Mouse (Mus musculus): Measurements from ENCODE around the gene Gm7879. TPM values are rescaled to one million over a fixed set of nuclear protein-coding genes. Genes with fewer than 3 reads are reported as not detected.
A peak's percentile ranks its signal among the peaks of the same experiment; 100 is the strongest.
"Not testable (repeated sequence)": the region's sequence is repeated elsewhere in the genome, so short reads cannot be mapped to it uniquely, and the experiment has no call there.

The Gm7879 gene
- total RNA-seq (2021): 1 to 10 TPM; 5.8 to 8.1 TPM
- long read RNA-seq, experiment 1, partial matches to known transcripts: 0 of 4 reads
- long read RNA-seq, experiment 1, other reads (novel, unspliced or antisense): 0 of 4 reads
- long read RNA-seq, experiment 2, partial matches to known transcripts: 0 of 1 reads
- long read RNA-seq, experiment 2, other reads (novel, unspliced or antisense): 0 of 1 reads

- intact Hi-C loops (cut with DNase I); DNase-seq: not testable (repeated sequence)
Observed at GRCm38 (mm10) chr5:43912844-43913243, at the start of gene Gm7879. Gene Gm7879, plus strand, starts transcription at chr5:43913144.

GRCm38 (mm10) chr5:43863642-43864041 is 49.3 kb upstream of the Gm7879 start:
- intact Hi-C loops (cut with DNase I): no loop called here
- no peak for DNase-seq

- intact Hi-C loops (cut with DNase I): no loop called here
- DNase-seq: no peak
Observed at GRCm38 (mm10) chr5:43865316-43865715, 47.6 kb upstream of the Gm7879 start.

GRCm38 (mm10) chr5:43868253-43868652 is 44.7 kb upstream of the Gm7879 start, which contains the start of gene Cd38:
Gene Cd38, plus strand, starts transcription at chr5:43868553.
- intact Hi-C loops (cut with DNase I): loop anchor here (2.0 kb wide), 1 partner anchor 23 kb away; no protein-coding TSS in a partner anchor

GRCm38 (mm10) chr5:43868711-43869600 is 44.0 kb upstream of the Gm7879 start:
- peak; percentile 36 to 46 for DNase-seq
- intact Hi-C loops (cut with DNase I): loop anchor here (2.0 kb wide), 1 partner anchor 24 kb away; no protein-coding TSS in a partner anchor

More at GRCm38 (mm10) chr5:43868253-43868652, 44.7 kb upstream of the Gm7879 start, which contains the start of gene Cd38:
- no peak for DNase-seq

- intact Hi-C loops (cut with DNase I): no loop called here
- DNase-seq: no peak
Observed at GRCm38 (mm10) chr5:43871845-43872244, 41.1 kb upstream of the Gm7879 start.

- intact Hi-C loops (cut with DNase I): no loop called here
- no peak for DNase-seq
Observed at GRCm38 (mm10) chr5:43872652-43873051, 40.3 kb upstream of the Gm7879 start.

GRCm38 (mm10) chr5:43882034-43882433 is 30.9 kb upstream of the Gm7879 start:
- intact Hi-C loops (cut with DNase I): no loop called here

GRCm38 (mm10) chr5:43885060-43885820 is 27.7 kb upstream of the Gm7879 start:
- intact Hi-C loops (cut with DNase I): no loop called here
- DNase-seq: no peak

More at GRCm38 (mm10) chr5:43882034-43882433, 30.9 kb upstream of the Gm7879 start:
- no peak for DNase-seq

GRCm38 (mm10) chr5:43892386-43892785 is 20.6 kb upstream of the Gm7879 start:
- intact Hi-C loops (cut with DNase I): loop anchor here (2.0 to 10.0 kb wide), 3 partner anchors 50 to 282 kb away; no protein-coding TSS in a partner anchor
- peak in 1 of 2 experiments; percentile 37 for DNase-seq

GRCm38 (mm10) chr5:43894113-43894512 is 18.8 kb upstream of the Gm7879 start:
- peak; percentile 4 to 54 for DNase-seq
- intact Hi-C loops (cut with DNase I): loop anchor here (5.0 to 10.0 kb wide), 2 partner anchors 52 to 281 kb away; no protein-coding TSS in a partner anchor

GRCm38 (mm10) chr5:43895931-43896330 is 17.0 kb upstream of the Gm7879 start:
- intact Hi-C loops (cut with DNase I): loop anchor here (10.0 kb wide), 1 partner anchor 279 kb away; no protein-coding TSS in a partner anchor
- DNase-seq: no peak

- no peak for DNase-seq
- intact Hi-C loops (cut with DNase I): no loop called here
Observed at GRCm38 (mm10) chr5:43904685-43905084, 8.3 kb upstream of the Gm7879 start.

- no peak for DNase-seq
- intact Hi-C loops (cut with DNase I): no loop called here
Observed at GRCm38 (mm10) chr5:43909213-43909612, 3.7 kb upstream of the Gm7879 start.

- intact Hi-C loops (cut with DNase I): no loop called here
- DNase-seq: no peak
Observed at GRCm38 (mm10) chr5:43910006-43910405, 2.9 kb upstream of the Gm7879 start.

GRCm38 (mm10) chr5:43915261-43915886 is 2.4 kb downstream of the Gm7879 start:
- no peak for DNase-seq
- intact Hi-C loops (cut with DNase I): no loop called here

GRCm38 (mm10) chr5:43921877-43922276 is 8.9 kb downstream of the Gm7879 start:
- intact Hi-C loops (cut with DNase I): loop anchor here (2.0 kb wide), 1 partner anchor 69 kb away; no protein-coding TSS in a partner anchor

GRCm38 (mm10) chr5:43923933-43924332 is 11.0 kb downstream of the Gm7879 start:
- DNase-seq: peak; percentile 54 to 70
- intact Hi-C loops (cut with DNase I): loop anchor here (2.0 kb wide), 1 partner anchor 67 kb away; no protein-coding TSS in a partner anchor

More at GRCm38 (mm10) chr5:43921877-43922276, 8.9 kb downstream of the Gm7879 start:
- DNase-seq: no peak

- intact Hi-C loops (cut with DNase I): no loop called here
- no peak for DNase-seq
Observed at GRCm38 (mm10) chr5:43927729-43928128, 14.8 kb downstream of the Gm7879 start.

- intact Hi-C loops (cut with DNase I): no loop called here
- no peak for DNase-seq
Observed at GRCm38 (mm10) chr5:43933269-43933668, 20.3 kb downstream of the Gm7879 start.
